In genomic region chr11:16403627-16404026, GRCm38 (mm10) we compare ENCODE assay signal across 10 mouse cellular contexts.
A peak's percentile ranks its signal among the peaks of the same experiment; 100 is the strongest.
DNase-seq lines count a peak whose midpoint lies in the region; ATAC-seq and TF ChIP-seq lines count a peak whose summit lies in the region.
"Had no signal": no experiment of that assay in that cellular context is flagged by ENCODE, and none has a peak within 500 bp of the region (broad histone marks: within the 10 kb centered on the region; RNA-seq: fewer than 3 reads in every experiment).

No protein-coding gene starts in this region.

- H3K27ac ChIP-seq in lung, embryonic 14.5 days (ENCODE audit: low read depth) = no peak overlapping the region
- H3K27ac ChIP-seq in forebrain, embryonic 16.5 days (ENCODE audit: low read length) = no peak overlapping the region
- no peak overlapping the region for H3K27ac ChIP-seq in neural tube, embryonic 15.5 days (replicated peaks)
- H3K27ac ChIP-seq: limb, embryonic 12.5 days had no signal

- no peak overlapping the region for H3K4me3 ChIP-seq in lung, embryonic 14.5 days (ENCODE audit: low read depth, low read length)
- no peak overlapping the region for H3K4me3 ChIP-seq in forebrain, embryonic 16.5 days (replicated peaks; ENCODE audit: low read length)
- no peak overlapping the region for H3K4me3 ChIP-seq in neural tube, embryonic 15.5 days (replicated peaks)
- H3K4me3 ChIP-seq: limb, embryonic 12.5 days had no signal

- no peak overlapping the region for H3K9ac ChIP-seq in lung, embryonic 14.5 days
- no peak overlapping the region for H3K9ac ChIP-seq in forebrain, embryonic 16.5 days (replicated peaks; ENCODE audit: low read depth, low read length)
- H3K9ac ChIP-seq in neural tube, embryonic 15.5 days (replicated peaks) = no peak overlapping the region
- H3K9ac ChIP-seq: limb, embryonic 12.5 days had no signal

- no peaks in the 10 kb centered on the region for H3K9me3 ChIP-seq in lung, embryonic 14.5 days (ENCODE audit: low read depth, low read length)
- no peaks in the 10 kb centered on the region for H3K9me3 ChIP-seq in forebrain, embryonic 16.5 days (ENCODE audit: control insufficient read depth, low read length)
- H3K9me3 ChIP-seq in neural tube, embryonic 15.5 days (replicated peaks) = no peaks in the 10 kb centered on the region
- H3K9me3 ChIP-seq: limb, embryonic 12.5 days had no signal

- 35% methylated on average over 2 of the region's 2 CpGs for WGBS in lung, embryonic 14.5 days
- WGBS in forebrain, embryonic 16.5 days = 56% methylated on average over 2 of the region's 2 CpGs
- WGBS in neural tube, embryonic 15.5 days = 56% methylated on average over 2 of the region's 2 CpGs

- no peak for TF ChIP-seq CTCF in lung, embryonic 14.5 days (IDR thresholded peaks at IDR 0.05; ENCODE audit: low read depth)

- H3K4me1 ChIP-seq in lung, embryonic 14.5 days (ENCODE audit: insufficient read depth) = no peaks in the 10 kb centered on the region
- no peaks in the 10 kb centered on the region for H3K4me1 ChIP-seq in forebrain, embryonic 16.5 days (replicated peaks; ENCODE audit: control insufficient read depth, insufficient read depth, low read length)
- no peaks in the 10 kb centered on the region for H3K4me1 ChIP-seq in neural tube, embryonic 15.5 days
- H3K4me1 ChIP-seq: limb, embryonic 12.5 days had no signal

- DNase-seq in embryo, embryonic 10 days (ENCODE audit: low spot score) = peak; percentile 6
- no peak for DNase-seq in embryo, embryonic 9.5 days (ENCODE audit: extremely low spot score)
- peak; percentile 6 for DNase-seq in lung, embryonic 14.5 days
- no peak for DNase-seq in lung, postnatal 10 days
- DNase-seq in right cerebral cortex, postnatal 14 days = peak; percentile 17
- DNase-seq: heart, postnatal 4 days had no signal

- no peaks in the 10 kb centered on the region for H3K27me3 ChIP-seq in lung, embryonic 14.5 days (ENCODE audit: insufficient read depth, low read length)
- H3K27me3 ChIP-seq in forebrain, embryonic 16.5 days (replicated peaks; ENCODE audit: control insufficient read depth, insufficient read depth, low read length) = no peaks in the 10 kb centered on the region
- H3K27me3 ChIP-seq in neural tube, embryonic 15.5 days (replicated peaks) = no peaks in the 10 kb centered on the region
- H3K27me3 ChIP-seq: limb, embryonic 12.5 days had no signal

- no peak overlapping the region for H3K4me2 ChIP-seq in lung, embryonic 14.5 days
- H3K4me2 ChIP-seq in forebrain, embryonic 16.5 days (ENCODE audit: low read length) = no peak overlapping the region
- H3K4me2 ChIP-seq in neural tube, embryonic 15.5 days = no peak overlapping the region
- H3K4me2 ChIP-seq: limb, embryonic 12.5 days had no signal

- ATAC-seq in lung, embryonic 14.5 days (ENCODE audit: insufficient read depth) = no peak
- 0 out of 2 replicates have a peak, but pooled peaks have one; percentile 33 for ATAC-seq in forebrain, embryonic 16.5 days
- no peak for ATAC-seq in neural tube, embryonic 15.5 days (ENCODE audit: low FRiP score)
- ATAC-seq in erythroblast, adult 5-6 weeks (replicated peaks; ENCODE audit: low FRiP score, poor library complexity, severe bottlenecking) = no peak

- H3K36me3 ChIP-seq in lung, embryonic 14.5 days (ENCODE audit: insufficient read depth) = no peaks in the 10 kb centered on the region
- no peaks in the 10 kb centered on the region for H3K36me3 ChIP-seq in forebrain, embryonic 16.5 days (ENCODE audit: control insufficient read depth, insufficient read depth)
- H3K36me3 ChIP-seq in neural tube, embryonic 15.5 days = no peaks in the 10 kb centered on the region
- H3K36me3 ChIP-seq: limb, embryonic 12.5 days had no signal

Comparison
In these comparisons a context has a peak if more than half of its experiments do, and no peak if none do; other contexts are left out.
1. DNase-seq: peak in embryo, embryonic 10 days (single experiment), lung, embryonic 14.5 days (single experiment) and right cerebral cortex, postnatal 14 days (single experiment); none in embryo, embryonic 9.5 days (single experiment) and lung, postnatal 10 days (single experiment).